Mouse (Mus musculus) stomach, postnatal 0 days (tissue): ENCODE measurements around the gene Stox2.

Experiments used
- CTCF ChIP-seq: IDR thresholded peaks from 2 replicates; pipeline ENCODE4 v1.5.1; 2016; ENCODE audit warnings: antibody characterized with exemption, low read depth, mild to moderate bottlenecking, moderate library complexity
- EP300 ChIP-seq: optimal IDR thresholded peaks from 2 replicates; pipeline ENCODE3; 2016; ENCODE audit warnings: antibody characterized with exemption

DNA sequence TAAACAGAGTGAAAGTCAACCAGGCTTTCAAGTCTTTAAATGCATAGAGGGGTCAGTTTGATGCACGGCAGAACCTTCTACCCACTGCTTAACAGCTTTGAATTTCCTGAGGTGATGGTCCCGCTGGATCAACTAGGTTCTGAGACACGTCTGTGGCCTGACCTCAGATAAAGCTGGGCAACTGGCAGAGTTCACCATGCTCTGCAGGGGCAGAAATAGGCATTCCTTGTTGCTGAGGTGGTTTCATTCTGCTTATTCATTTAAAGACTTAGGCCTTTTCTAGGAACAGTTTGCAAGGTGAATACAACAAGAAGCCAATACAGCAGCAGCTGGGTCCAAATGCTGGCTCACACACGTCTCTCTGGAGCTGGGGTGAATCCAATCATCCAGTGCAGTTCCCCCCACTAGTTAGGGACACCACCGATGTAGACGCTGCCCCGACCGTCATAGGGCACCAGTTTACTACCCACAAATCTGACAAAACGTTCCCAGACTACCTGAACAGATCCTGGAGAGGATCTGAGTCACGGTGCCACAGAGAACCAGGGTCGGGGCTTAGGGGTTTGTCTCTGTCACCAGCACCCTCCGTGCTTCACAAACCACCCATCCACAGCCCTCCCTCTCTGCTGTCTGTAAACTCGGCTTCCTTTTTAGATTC, 204.6 kb downstream of the Stox2 start:
- no peak for TF ChIP-seq CTCF
- no peak for TF ChIP-seq EP300
